Mouse (Mus musculus) C2C12 (cell line): ENCODE measurements around the gene Tiparp.

Source experiments
- CTCF ChIP-seq: IDR thresholded peaks from one replicate; pipeline ENCODE4 v1.5.1; 2011; ENCODE audit not compliant: control insufficient read depth, insufficient read depth, insufficient read length
- MYOD1 ChIP-seq: IDR thresholded peaks from one replicate; pipeline ENCODE4 v1.6.1; 2011; ENCODE audit warnings: low read depth; ENCODE audit not compliant: control insufficient read depth, insufficient read length

GRCm38 (mm10) chr3:65573516-65573915 is 45.3 kb downstream of the Tiparp start:
- TF ChIP-seq CTCF (no peak), MYOD1 (no peak)
